Mouse (Mus musculus): Measurements from ENCODE around the gene Caln1. TPM values are rescaled to one million over a fixed set of nuclear protein-coding genes. Genes with fewer than 3 reads are reported as not detected.
"Not testable (repeated sequence)": the region's sequence is repeated elsewhere in the genome, so short reads cannot be mapped to it uniquely, and the experiment has no call there.

Gene Caln1
- polyA plus RNA-seq, 1 experiment, result 0.01 TPM

DNA sequence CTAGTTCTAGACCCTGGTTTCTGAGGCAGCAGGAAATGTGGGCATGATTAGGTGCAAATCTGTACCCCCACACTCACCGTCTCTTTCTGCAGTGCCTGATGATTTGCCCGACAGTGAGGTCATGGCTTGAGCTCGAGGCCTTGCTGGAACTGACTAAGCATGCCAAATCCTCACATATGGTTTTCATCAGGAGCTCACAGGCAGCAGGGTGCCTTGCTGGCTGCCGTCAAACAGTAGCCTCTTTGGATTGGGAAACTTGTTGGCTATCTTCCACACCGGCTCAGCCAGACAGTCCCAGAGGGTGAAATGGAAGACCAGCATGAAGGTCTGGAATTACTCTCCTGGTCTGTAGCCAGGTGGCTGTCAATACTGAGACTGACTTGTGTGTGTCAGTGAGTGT, 254.0 kb downstream of the Caln1 start:
- Histone ChIP-seq H3K4me1 (ENCODE audit: control insufficient read depth) (no peaks in the 10 kb centered on the region), H3K27me3 (ENCODE audit: control insufficient read depth) (no peaks in the 10 kb centered on the region; the same call in 1 of the 2 replicates), H3K4me3 (replicated peaks) (no peak overlapping the region), H3K36me3 (ENCODE audit: control insufficient read depth) (no peaks in the 10 kb centered on the region), H3K9me3 (ENCODE audit: control insufficient read depth, low read length) (peaks cover 32% of the 10 kb centered on the region)
- TF ChIP-seq GATA1 (IDR thresholded peaks at IDR 0.05; ENCODE audit: low read length) (no peak), TAL1 (IDR thresholded peaks at IDR 0.05; ENCODE audit: low read length) (no peak)

DNA sequence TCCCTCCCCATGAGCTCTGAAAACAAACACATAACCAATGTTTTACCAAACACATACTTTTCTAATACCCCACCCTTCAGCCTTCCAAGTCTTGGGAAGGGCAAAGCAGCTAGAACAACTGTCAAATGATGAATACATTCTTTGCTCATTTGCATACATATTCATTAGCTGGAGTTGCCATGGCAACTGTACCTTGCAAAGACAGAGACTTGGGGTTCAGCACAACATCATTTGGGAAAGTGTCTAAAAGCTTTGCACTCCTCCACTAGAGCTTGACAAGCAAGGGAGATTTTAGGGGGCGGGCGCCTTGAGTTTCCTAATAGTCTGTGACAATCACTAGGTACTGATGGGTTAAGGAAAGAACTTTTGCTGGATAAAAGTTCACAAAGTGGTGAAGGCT, 258.5 kb downstream of the Caln1 start:
- Histone ChIP-seq H3K36me3 (ENCODE audit: control insufficient read depth) (no peaks in the 10 kb centered on the region), H3K9me3 (ENCODE audit: control insufficient read depth, low read length) (peaks cover 20% of the 10 kb centered on the region), H3K4me3 (replicated peaks) (no peak overlapping the region), H3K4me1 (ENCODE audit: control insufficient read depth) (no peaks in the 10 kb centered on the region), H3K27me3 (ENCODE audit: control insufficient read depth) (no peaks in the 10 kb centered on the region; the same call in 1 of the 2 replicates)
- TF ChIP-seq TAL1 (IDR thresholded peaks at IDR 0.05; ENCODE audit: low read length) (no peak), GATA1 (IDR thresholded peaks at IDR 0.05; ENCODE audit: low read length) (no peak)

DNA sequence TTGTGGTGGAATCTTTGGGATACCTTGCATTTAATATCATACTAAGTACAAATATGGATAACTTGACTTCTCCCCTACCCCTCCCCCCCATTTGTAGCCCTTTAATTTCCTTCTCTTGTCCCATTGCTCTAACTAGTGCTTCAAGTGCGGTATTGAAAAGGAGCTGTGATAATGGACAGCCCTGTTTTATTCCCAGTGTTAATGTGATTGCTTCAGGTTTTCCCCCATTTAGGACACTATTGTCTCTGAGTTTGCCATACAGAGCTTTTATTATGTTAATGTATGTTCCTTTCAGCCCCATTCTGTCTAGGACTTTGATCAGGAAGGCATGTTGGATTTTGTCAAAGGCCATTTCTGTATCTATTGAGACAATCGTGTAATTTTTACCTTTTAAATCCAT, 266.1 kb downstream of the Caln1 start:
- Histone ChIP-seq H3K4me3 (replicated peaks) (no peak overlapping the region), H3K4me1 (ENCODE audit: control insufficient read depth) (no peaks in the 10 kb centered on the region), H3K36me3 (ENCODE audit: control insufficient read depth) (no peaks in the 10 kb centered on the region), H3K9me3 (ENCODE audit: control insufficient read depth, low read length) (0 out of 2 replicates have a peak, but pooled peaks cover 2% of the 10 kb centered on the region), H3K27me3 (ENCODE audit: control insufficient read depth) (no peaks in the 10 kb centered on the region)
- no peak for TF ChIP-seq TAL1 (IDR thresholded peaks at IDR 0.05; ENCODE audit: low read length)
- TF ChIP-seq GATA1 (IDR thresholded peaks at IDR 0.05; ENCODE audit: low read length), result no peak

DNA sequence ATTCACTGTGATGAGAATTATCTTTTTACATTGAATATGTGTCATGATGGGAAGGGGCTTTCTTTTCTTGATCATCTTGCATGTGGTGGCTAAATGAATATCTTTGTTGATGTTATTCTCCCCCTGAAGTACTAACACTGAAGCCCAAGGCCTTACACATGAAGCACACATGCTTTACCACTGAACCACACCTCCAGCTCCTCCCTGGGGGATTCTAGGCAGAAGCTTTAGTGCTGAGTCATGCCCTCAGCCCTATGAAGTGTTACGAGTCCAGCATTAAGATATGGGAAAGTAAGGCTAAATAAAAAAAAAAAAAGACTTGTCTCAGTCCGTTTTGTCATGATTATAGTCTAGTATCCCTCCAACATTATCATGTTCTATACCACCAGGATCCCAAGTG, 272.6 kb downstream of the Caln1 start:
- TF ChIP-seq GATA1 (IDR thresholded peaks at IDR 0.05; ENCODE audit: low read length), result no peak
- no peak for TF ChIP-seq TAL1 (IDR thresholded peaks at IDR 0.05; ENCODE audit: low read length)
- Histone ChIP-seq H3K36me3 (ENCODE audit: control insufficient read depth) (no peaks in the 10 kb centered on the region), H3K4me3 (replicated peaks) (no peak overlapping the region), H3K4me1 (ENCODE audit: control insufficient read depth) (peaks cover 26% of the 10 kb centered on the region), H3K27me3 (ENCODE audit: control insufficient read depth) (no peaks in the 10 kb centered on the region), H3K9me3 (ENCODE audit: control insufficient read depth, low read length) (no peaks in the 10 kb centered on the region)

DNA sequence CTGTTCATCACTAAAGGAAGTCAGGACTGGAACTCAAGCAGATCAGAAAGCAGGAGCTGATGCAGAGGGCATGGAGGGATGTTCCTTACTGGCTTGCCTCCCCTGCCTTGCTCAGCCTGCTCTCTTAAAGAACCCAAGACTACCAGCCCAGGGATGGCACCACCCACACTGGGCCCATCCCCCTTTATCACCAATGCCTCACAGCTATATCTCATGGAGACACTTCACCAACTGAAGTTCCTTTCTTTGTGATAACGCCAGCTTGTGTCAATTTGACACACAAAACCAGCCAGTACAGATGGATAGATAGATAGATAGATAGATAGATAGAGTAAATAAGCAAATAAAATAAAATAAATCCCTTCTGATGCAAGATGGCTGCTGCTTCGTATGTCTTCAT, 276.9 kb downstream of the Caln1 start:
- H3K36me3 ChIP-seq (ENCODE audit: control insufficient read depth); H3K4me3 ChIP-seq (replicated peaks); H3K9me3 ChIP-seq (ENCODE audit: control insufficient read depth, low read length); H3K27me3 ChIP-seq (ENCODE audit: control insufficient read depth): not testable (repeated sequence)
- H3K4me1 ChIP-seq (ENCODE audit: control insufficient read depth), result peaks cover 26% of the 10 kb centered on the region

DNA sequence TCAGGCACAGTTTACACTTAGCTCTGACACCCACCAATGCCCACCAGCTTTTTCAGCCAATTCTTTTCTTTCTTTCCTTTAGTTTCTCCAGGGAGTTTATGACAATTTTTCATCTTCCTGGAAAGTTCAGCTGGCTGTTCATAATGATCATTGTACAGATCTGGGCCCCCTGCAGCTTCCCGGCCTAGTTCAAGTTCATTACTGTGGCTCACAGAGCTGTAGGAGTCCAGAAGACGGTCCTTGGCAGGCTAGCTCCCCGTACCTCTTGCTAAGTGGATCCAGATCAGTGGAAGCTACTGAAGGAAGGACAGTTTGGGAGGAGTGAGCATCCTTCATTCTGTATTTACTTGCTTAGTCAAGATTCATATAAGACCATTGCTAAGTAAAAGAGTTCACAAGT, 288.9 kb downstream of the Caln1 start:
- no peaks in the 10 kb centered on the region for H3K36me3 ChIP-seq (ENCODE audit: control insufficient read depth)
- H3K4me1 ChIP-seq (ENCODE audit: control insufficient read depth), result no peaks in the 10 kb centered on the region
- TF ChIP-seq GATA1 (IDR thresholded peaks at IDR 0.05; ENCODE audit: low read length) (no peak), TAL1 (IDR thresholded peaks at IDR 0.05; ENCODE audit: low read length) (no peak)
- H3K9me3 ChIP-seq (ENCODE audit: control insufficient read depth, low read length), result no peaks in the 10 kb centered on the region
- no peak overlapping the region for H3K4me3 ChIP-seq (replicated peaks)
- H3K27me3 ChIP-seq (ENCODE audit: control insufficient read depth), result no peaks in the 10 kb centered on the region

DNA sequence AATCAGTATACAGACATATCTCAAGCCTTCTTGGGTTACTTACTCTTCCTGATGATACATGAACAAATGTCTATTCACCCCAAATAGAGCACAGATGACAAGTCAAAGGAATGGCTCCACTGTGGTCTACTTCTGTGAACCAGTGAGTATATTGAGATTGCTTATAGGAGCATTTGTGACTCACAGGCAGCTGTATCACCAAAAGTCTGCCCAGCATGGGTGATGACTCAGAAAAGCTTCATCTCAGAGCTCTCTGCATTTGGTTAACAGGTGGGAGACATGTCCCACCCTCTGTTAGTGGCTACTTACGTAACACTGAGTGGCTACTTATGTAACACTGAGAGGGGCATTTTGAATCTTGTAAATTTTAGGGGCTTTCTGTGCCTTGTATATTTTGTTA, 296.8 kb downstream of the Caln1 start:
- Histone ChIP-seq H3K4me1 (ENCODE audit: control insufficient read depth) (no peaks in the 10 kb centered on the region), H3K4me3 (replicated peaks) (no peak overlapping the region), H3K9me3 (ENCODE audit: control insufficient read depth, low read length) (no peaks in the 10 kb centered on the region), H3K27me3 (ENCODE audit: control insufficient read depth) (no peaks in the 10 kb centered on the region), H3K36me3 (ENCODE audit: control insufficient read depth) (no peaks in the 10 kb centered on the region)
- TF ChIP-seq TAL1 (IDR thresholded peaks at IDR 0.05; ENCODE audit: low read length) (no peak), GATA1 (IDR thresholded peaks at IDR 0.05; ENCODE audit: low read length) (no peak)

DNA sequence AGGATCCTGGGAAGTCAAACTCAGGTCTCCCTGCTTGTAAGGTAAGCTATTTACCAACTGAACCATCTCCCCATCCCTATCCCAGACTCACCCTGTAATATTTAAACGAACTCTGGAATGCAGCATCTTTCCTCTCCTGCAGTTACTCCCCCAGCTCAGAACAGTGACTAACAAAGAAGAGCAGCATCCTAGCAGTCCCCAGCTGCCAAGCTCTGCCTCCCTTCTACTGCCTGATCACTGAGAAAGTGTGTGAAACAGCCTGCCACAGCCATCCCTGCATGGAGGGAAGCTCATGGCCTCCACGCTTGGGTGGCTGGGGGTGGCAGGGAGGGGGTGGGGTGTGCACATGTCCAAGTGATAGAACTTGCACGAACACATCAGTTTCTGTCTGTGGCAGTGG, 303.3 kb downstream of the Caln1 start:
- H3K27me3 ChIP-seq (ENCODE audit: control insufficient read depth), result no peaks in the 10 kb centered on the region
- no peaks in the 10 kb centered on the region for H3K4me1 ChIP-seq (ENCODE audit: control insufficient read depth)
- no peak overlapping the region for H3K4me3 ChIP-seq (replicated peaks)
- H3K9me3 ChIP-seq (ENCODE audit: control insufficient read depth, low read length), result no peaks in the 10 kb centered on the region; the same call in 1 of the 2 replicates
- TF ChIP-seq GATA1 (IDR thresholded peaks at IDR 0.05; ENCODE audit: low read length), result no peak
- TF ChIP-seq TAL1 (IDR thresholded peaks at IDR 0.05; ENCODE audit: low read length), result no peak
- H3K36me3 ChIP-seq (ENCODE audit: control insufficient read depth), result no peaks in the 10 kb centered on the region

DNA sequence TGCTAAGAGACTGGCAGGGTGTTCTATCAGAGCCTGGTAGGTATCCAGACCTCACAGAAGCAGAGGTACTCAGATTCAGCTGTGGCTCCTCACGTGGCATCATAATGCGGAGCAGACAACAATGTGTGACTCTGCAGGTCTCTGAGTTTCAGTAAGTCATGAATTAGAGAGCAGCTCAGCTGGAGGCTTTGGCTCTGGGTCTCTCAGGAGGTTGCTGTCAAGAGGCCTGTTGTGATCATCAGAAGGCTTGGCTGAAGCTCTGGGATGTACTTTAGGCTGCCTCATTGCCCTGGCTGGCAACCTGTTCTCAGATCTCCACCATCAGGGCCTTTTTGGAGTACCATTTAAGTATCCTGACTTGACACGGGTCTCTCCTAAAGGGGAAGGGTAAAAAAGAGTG, 303.8 kb downstream of the Caln1 start:
- Histone ChIP-seq H3K4me3 (replicated peaks) (no peak overlapping the region), H3K4me1 (ENCODE audit: control insufficient read depth) (no peaks in the 10 kb centered on the region), H3K36me3 (ENCODE audit: control insufficient read depth) (no peaks in the 10 kb centered on the region), H3K9me3 (ENCODE audit: control insufficient read depth, low read length) (no peaks in the 10 kb centered on the region; the same call in 1 of the 2 replicates), H3K27me3 (ENCODE audit: control insufficient read depth) (no peaks in the 10 kb centered on the region)
- no peak for TF ChIP-seq TAL1 (IDR thresholded peaks at IDR 0.05; ENCODE audit: low read length)

DNA sequence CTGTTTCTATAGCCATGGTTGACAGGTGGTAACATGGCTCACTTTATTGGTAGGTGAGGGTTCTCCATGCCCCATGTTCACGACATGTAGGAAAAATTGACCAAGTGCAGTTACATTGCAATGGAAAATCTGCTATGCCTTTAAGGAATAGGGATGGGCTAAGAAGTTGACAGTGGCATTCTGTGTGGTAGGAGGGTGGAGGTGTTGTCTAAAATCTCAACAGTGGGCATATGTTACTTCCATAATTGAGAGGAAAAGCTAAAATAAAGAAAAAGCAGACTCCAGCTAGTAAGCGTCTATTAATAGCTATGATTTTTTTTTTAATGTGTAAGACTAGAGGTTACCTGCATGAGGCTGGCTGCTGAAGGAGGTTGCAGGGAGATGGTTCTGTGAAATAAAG, 308.6 kb downstream of the Caln1 start:
- H3K9me3 ChIP-seq (ENCODE audit: control insufficient read depth, low read length), result no peaks in the 10 kb centered on the region
- H3K36me3 ChIP-seq (ENCODE audit: control insufficient read depth), result no peaks in the 10 kb centered on the region
- H3K4me3 ChIP-seq (replicated peaks), result no peak overlapping the region
- H3K4me1 ChIP-seq (ENCODE audit: control insufficient read depth), result no peaks in the 10 kb centered on the region
- TF ChIP-seq TAL1 (IDR thresholded peaks at IDR 0.05; ENCODE audit: low read length), result no peak
- no peak for TF ChIP-seq GATA1 (IDR thresholded peaks at IDR 0.05; ENCODE audit: low read length)
- H3K27me3 ChIP-seq (ENCODE audit: control insufficient read depth), result no peaks in the 10 kb centered on the region

Measured in erythroblast, embryonic 14.5 days (primary cell).